Mouse (Mus musculus) CD4-positive, CD25-positive, alpha-beta regulatory T cell, adult 4 months (primary cell): ENCODE results near the gene Rab11fip4. TPM values are rescaled to one million over a fixed set of nuclear protein-coding genes. Genes with fewer than 3 reads are reported as not detected.

ENCODE experiments used
- ATAC-seq: one replicate; pipeline ENCODE4 v1.8.0; 2017
- polyA plus RNA-seq, 2 experiments: library from polyadenylated mRNA; unstranded; fragments of 100-300 nt; shearing (Covaris generic); gene quantifications; one replicate each; pipeline ENCODE4 v1.2.1; 2017

Rab11fip4 gene
- polyA plus RNA-seq, 2 experiments from 2014 or later, result 8.3 to 13.0 TPM

DNA sequence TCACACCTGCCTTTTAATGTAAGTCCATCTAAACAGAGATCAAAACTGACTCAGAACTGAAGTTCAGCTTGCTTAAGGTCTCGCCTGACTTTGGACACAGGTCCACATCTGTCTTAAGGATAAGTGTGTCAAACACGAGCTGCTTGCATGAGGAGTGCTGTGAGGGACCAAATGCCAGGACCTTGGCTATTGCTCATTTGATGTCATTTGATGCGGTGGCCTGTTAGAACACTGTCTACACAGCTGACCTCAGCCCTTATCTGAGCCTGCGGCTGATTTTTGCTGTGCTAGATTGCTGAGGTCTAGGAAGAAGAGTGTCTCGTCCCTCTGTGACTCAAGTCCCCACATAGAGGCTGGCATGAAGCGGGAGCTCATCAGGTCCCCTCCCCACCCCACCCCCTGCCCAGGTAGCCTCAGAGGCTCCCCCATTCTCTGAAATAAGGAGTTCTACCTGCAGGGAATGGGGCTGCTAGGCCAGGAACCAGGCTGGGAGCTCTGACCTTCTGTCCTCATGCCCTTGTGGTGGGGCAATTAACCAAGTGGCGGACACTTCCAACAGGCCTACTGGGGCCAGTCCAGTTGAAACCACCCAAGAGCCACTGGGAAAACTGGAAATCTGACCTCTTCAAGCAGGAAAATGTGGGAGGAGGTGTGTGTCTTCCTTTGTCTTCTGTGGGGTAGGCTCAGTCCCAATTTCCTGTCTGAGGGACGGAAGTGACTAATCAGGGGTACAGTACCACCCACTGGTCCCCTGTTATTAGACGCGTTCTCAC is 149.9 kb downstream of the Rab11fip4 start:
- ATAC-seq, result no peak

DNA sequence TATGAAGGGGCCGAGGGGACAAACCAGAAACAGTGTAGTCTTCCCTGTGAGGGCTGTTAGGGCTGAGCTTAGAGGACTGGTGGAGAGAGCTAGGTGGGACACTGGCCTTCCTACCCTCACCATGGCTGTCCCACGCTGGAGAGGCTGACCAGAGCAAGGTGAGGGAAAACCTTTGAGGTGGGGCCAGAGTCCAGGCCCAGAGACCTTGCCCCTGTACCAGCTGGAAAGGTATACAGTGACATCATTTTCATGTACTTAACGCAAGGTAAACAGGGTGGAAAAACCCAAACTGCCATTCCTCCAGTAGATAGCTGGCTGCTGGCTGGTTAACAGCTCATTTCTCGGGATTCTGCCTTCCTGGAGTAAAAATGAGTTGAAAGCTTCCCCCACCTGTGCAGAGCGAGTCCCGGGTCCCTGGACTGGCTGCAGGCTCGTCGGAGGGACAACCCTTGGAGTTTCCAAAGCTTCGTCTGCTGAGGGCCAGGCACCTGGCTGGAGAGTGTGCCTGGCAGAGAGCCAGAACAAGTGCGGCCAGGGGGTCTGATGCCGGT is 155.6 kb downstream of the Rab11fip4 start:
- ATAC-seq, result no peak

Other genes starting within 250 kb of the Rab11fip4 start
- not detected for gene Omg, start 87.1 kb upstream of the Rab11fip4 start, polyA plus RNA-seq
- 10 to 100 TPM; 70.5 to 70.9 TPM for gene Evi2b, start 67.5 kb upstream of the Rab11fip4 start, polyA plus RNA-seq
- 1 to 10 TPM; 5.2 to 6.9 TPM for gene Evi2, start 60.6 kb upstream of the Rab11fip4 start, polyA plus RNA-seq
- gene Evi2a, start 60.6 kb upstream of the Rab11fip4 start, polyA plus RNA-seq, result 10 to 100 TPM; 43.8 to 53.2 TPM